Mouse (Mus musculus): ENCODE data around the gene Rps16.

DNA sequence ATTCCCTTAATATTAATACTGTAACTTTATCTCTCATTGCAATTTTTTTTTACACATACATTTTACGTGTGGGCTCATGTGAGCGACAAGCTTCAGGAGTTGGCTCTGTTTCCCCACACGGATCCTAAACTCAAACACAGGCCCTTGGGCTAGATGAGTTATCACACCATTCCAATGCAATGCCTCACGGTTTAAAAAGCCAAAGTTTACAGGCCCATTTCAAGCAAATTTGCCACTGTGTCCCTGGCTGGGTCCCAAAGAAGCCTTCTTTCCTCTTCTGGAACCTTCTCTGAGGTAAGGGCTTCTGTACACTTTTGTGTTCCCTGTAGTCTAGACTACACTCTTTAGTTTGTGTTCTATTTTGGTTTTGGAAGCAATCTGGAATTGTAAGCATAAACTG is 15.9 kb upstream of the Rps16 start:
- TF ChIP-seq CTCF (IDR thresholded peaks at IDR 0.05; ENCODE audit: low read depth) (no peak), EP300 (IDR thresholded peaks at IDR 0.05; ENCODE audit: low read depth) (no peak)

Data from liver, postnatal 0 days (tissue).